Mouse (Mus musculus): Measurements from ENCODE around the gene Primpol. TPM values are rescaled to one million over a fixed set of nuclear protein-coding genes. Genes with fewer than 3 reads are reported as not detected.

Gene Primpol
- total RNA-seq, 4 experiments from 2014 or later = 14.3 to 15.0 (median 14.6) TPM

DNA sequence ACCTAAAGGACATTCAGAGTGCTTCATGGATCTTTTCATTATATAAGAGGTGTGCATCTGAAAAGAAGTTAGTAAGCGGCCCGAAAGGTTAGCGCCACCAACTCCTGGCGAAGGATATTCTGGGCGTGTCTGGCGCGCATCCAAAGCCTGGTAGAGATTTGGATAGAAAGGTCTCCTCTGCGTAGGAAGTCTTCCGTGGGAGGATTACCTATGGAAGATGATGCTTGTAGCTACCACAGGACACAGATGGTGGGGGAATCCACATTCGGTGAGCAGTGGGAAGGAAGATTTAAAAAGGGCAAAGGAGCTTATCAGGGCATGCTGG, 64.6 kb downstream of the Primpol start:
- no peak for DNase-seq

DNA sequence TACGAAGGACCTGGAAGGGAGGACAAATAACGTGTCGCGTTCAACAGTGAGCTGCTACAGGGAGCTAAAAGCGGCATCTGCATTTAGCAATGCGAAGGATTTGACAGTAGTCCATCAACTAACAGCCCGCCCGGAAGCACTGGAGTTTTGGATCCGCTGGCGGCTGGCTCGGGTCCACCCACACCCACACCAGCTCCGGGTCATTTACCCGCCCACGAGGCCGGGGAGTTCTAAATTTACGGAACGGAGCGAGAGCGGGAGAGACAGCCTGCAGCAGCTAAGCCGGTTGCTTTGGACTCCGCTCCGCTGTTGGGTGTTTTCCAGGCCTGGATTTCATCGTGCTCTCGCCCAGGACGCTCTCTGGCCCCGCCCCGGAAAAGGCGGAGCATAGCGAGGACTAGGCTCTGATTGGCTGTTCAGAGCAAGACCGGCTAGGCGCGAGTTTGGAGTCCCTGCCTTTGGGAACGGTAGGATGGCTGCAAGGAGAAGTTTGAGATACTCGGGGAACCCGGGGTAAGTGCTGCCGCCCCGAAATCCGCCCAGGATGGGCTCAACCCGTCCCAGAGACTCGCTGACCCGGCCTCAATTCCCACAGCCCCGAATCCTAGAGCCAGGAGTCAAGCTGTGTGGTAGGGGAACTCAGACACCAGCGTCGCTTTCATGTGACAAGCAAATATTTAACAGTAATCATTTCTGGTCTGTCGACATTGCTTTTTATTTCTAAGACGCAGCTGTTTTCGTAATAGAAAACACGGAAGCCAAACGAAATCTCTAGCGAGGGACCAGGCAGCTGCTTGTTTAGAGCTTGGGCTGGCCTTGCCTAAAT, 65.2 kb downstream of the Primpol start, which contains the start of gene Cenpu:
TSS of gene Cenpu (plus strand) at position 414 of the 826 bp plus-strand sequence.
- DNase-seq = peak; percentile 99

DNA sequence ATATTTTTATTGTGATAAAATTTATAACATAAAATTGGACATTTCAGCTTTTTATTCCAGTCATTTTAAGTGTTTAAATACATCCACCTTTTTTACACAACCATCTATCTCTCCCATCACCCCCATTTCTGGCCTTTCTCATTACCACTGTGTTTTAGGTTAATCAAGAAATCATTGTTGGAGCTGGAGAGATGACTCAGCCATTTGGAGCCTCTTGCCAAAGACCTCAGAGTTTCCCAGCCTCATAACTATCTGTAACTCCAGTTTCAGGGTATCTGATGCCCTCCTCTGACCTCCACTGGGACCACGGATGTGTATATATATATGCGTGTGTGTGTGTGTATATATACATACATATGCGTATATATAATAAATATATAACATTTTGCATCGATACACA, 66.0 kb downstream of the Primpol start:
- DNase-seq = no peak

DNA sequence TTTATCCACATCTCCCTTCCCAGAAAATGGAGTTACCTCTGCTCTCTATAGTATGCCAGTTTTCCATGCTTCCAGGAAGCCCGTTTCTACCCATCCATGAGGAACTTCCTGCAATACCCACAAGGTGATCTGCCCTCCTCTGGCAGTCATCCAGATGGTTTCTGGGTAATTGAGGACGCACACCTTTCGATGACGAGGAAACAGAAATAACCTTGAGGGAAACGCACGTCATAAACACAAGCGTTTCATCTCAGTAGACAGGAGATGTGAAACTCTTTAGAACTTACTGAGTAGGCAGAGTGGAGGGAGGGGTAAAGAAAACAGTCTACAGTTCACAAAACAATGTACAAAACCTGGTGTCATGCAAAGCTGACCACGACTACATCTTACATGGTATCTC, 67.0 kb downstream of the Primpol start:
- DNase-seq = no peak

DNA sequence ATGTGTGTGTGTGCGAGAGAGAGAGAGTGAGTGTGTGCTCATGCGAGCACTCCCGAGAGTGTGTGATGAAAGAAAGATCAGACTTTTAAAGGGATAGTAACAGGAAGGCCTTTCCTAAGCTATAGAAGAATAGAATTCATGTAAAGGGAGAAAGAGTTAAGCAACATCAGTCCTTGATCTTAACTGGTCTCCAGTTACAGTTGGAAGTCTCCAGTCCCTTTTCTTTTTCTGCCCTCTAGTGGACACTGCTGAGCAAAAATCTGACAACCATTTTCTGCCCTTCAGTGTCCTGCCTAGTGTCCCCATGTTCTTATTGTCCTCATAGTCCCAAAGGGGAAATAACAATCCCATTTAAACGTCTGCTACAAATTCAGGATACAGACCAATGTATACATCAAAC, 69.8 kb downstream of the Primpol start:
- DNase-seq = no peak

- DNase-seq = peak; percentile 37
Observed at GRCm38 (mm10) chr8:46546431-46547176, 70.4 kb downstream of the Primpol start.

DNA sequence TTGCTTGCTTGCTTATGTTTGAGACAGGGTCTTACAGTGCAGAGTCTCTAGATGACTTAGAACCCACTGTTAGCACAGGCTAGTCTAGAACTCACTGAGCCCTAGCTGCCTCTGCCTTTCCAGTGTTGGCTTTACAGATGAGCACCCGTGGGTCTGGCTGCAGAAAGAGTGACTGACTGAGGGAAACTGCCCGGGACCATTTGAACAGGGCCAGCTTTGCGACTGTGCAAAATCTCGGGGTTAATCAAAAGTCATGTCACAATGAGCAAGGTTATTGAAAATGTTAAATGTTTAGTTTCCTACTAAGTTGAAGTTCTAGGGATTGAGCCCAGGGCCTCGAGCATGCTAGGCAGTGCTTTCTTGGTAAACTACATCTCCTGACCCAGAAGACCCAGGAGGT, 71.2 kb downstream of the Primpol start:
- no peak for DNase-seq

DNA sequence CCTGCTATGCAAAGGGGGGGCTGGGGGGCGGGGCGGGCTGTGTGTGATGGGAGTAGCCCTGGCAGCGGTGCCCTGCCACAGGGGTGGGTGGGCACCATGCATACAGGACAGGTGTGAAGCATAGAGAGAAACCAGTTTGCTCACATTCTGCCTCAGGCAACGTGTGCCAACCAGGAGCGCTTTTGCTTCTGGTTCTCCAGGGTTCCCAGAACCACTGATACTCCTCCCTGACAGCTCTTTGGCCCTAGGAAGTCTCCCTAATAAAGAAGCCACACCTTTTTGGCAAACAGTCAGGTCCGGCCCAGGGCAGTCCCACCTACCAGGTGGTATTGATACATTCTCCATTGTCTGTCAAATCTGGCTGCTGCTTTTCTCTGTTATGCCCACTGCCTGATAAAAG, 73.3 kb downstream of the Primpol start:
- DNase-seq = no peak

DNA sequence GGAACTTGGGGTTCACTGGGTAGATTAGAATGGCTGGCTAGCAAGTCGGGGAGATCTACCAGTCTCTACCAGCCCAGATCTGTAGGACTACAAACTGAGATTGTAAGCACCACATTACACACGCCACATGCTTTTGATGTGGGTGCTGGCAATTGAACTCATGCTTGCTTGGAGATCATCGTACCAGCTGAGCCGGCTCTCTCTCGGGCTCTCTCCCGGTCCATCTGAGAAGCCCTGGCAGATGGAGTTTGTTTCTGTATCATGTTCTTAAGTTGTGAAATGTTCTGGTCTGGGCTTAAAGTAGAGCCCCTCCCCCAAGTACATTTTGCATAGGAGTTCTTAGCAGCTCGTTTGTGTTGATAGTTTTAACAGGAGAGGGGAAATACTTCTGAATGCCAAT, 73.8 kb downstream of the Primpol start:
- DNase-seq = no peak

DNA sequence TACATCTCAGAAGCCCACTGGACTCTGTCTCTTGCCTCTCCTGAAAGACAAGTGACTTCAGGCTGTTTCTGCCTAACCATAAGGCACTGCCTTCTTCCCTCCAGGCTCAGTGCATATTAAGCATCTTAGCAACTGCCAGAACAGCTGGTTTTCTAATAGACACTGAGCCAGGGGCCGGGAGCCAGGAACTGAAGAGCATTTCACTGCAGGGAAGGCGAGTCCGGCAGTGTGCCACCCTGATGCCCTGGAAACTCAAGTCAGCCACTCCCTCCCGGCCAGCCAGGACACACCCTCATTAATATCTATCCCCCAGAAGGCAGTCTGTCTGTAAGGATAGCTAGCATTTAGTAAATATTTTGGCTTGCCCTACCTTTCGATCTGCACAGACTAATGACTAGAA, 77.3 kb downstream of the Primpol start:
- DNase-seq = no peak

DNA sequence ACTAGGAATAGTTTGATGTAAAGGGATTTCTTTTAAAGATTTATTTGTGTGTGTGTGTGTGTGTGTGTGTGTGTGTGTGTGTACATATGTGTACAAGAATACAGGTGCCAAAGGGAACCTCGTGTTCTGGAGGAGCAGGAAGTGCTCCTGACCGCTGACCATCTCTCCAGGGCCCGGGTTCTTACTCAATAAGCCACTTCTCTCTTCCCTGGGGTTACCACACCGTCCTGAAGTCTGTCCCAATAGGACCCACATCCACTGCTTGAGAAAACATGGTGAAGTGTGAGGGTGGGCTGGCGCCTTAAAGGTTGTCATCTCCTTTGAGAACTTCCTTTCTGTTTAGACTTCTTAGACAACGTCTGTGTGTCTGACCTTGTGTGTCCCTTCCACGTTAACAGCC, 83.1 kb downstream of the Primpol start:
- no peak for DNase-seq

DNA sequence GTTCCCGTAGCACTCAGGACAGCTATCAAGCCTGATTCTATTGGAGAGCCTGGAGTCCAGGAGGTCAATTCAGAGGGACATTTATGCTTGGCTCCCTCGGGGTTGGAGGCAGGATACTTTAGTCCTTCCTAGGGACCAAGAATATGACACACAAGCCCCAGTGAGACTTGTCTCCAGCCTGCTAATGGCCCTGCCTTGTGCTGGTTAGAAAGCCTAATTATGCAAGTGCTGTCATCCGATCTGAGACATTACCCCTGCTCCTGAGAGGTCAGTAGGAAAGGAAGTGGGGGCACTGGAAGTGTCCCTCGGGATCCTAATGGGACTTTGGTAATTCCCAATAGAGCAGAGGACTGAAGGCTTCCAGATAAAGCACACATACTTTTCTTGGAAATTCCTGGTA, 86.5 kb downstream of the Primpol start:
- DNase-seq = no peak

DNA sequence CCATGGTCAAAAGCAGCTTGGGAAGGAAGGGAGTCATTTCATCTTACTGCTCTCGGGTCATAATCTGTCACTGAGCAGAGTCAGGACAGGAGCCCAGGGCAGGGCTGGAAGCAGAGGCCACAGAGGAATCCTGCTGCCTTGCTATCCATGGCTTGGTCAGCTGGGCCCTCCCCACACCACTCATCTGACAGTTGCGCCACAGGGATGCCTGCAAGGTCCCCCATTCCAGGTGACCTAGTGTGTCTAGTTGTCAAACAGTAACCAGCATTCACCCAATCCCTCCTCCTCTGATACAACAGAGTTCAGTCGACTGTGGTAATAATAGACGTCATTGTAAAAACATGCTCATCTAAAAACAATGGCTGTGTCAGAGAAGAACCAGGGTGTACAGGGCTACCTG, 87.5 kb downstream of the Primpol start:
- no peak for DNase-seq

GRCm38 (mm10) chr8:46526821-46527220, 90.2 kb downstream of the Primpol start:
- no peak for DNase-seq

- DNase-seq = no peak
Observed at GRCm38 (mm10) chr8:46526098-46526497, 90.9 kb downstream of the Primpol start.

Other genes with a start within 250 kb of the Primpol start
- 100 to 1,000 TPM; 168 to 361 (median 321) TPM for gene Acsl1, start 146.2 kb downstream of the Primpol start, total RNA-seq (2022)
- gene Cenpu, start 65.2 kb downstream of the Primpol start, total RNA-seq (2022) = 1 to 10 TPM in 2 of 4 experiments, under 1 TPM in 2; 0.78 to 1.6 (median 1.3) TPM
- gene Casp3, start 79 bp upstream of the Primpol start, total RNA-seq (2022) = 10 to 100 TPM; 16.3 to 21.5 (median 18.4) TPM
- gene Irf2, start 122.5 kb upstream of the Primpol start, total RNA-seq (2022) = 10 to 100 TPM; 55.9 to 62.2 (median 60.3) TPM

Measured in adrenal gland, adult 8-10 months (tissue).